Mouse (Mus musculus): ENCODE measurements around the gene Sf3b4.

DNA sequence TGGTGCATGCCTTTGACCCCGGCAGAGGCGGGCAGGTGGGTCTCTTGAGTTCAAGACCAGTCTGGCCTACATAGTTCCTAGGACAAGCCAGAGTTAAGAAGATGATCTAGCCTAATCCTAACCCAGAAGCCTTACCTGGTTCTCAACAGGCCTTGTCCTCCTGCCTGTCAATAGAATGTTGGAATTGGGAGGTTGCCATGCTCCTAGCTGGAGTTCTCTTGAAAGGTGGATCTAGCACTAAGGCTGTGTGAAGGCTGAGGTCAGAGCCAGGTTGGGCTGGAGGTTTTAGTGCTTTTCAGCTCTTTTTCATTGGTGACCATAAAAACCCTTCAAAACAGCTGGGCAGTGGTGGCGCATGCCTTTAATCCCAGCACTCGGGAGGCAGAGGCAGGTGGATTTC is 6.3 kb downstream of the Sf3b4 start:
- TF ChIP-seq CTCF (IDR thresholded peaks at IDR 0.05; ENCODE audit: low read depth, low read length), result no peak
- no peak for TF ChIP-seq POLR2A (IDR thresholded peaks at IDR 0.05; ENCODE audit: borderline replicate concordance, low read depth, low read length)

Measured in bone marrow macrophage, adult 2 months (primary cell).